Mouse (Mus musculus): ENCODE measurements around the gene Naaa. TPM values are rescaled to one million over a fixed set of nuclear protein-coding genes. Genes with fewer than 3 reads are reported as not detected.

Gene Naaa
- total and polyA plus RNA-seq, 3 experiments = 14.5 to 16.2 (median 15.4) TPM

DNA sequence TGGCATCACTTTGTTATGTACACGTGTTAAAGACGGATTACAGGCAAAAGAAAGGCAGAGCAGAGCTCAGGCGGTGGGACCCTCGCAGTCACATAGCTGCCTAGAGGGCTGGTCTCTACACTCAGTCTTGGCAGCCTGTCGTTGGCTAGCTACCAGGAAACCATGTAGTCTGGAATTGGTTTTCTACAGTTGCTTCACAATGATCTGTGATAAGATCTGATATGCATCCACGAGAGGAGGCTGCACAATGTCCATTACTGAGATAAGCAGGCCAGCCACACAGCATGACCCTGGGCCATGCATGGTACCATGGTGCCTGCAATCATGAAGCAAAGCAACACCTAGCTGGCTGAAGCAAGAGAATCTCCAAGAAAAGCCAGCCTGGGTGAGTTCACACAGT, 9.9 kb upstream of the Naaa start:
- dilution Hi-C loops (cut with MboI; ENCODE audit: extremely low pct_ligation_motif_present, extremely low pct_unique_long_range_greater_than_20kb, low sequenced_read_pairs) = no loop called here
- H3K27ac ChIP-seq (ENCODE audit: insufficient read depth, low read depth) = no peak overlapping the region
- H3K4me3 ChIP-seq (replicated peaks in 1 of 3; ENCODE audit: low read depth in 2 of 3, low read length in 2 of 3, poor library complexity in 1 of 3) = no peak overlapping the region
- H3K4me1 ChIP-seq (ENCODE audit: control insufficient read depth in 1 of 2, insufficient read depth in 2 of 2) = no peaks in the 10 kb centered on the region
- in situ Hi-C loops (cut with MboI; ENCODE audit: low pct_ligation_motif_present, low pct_unique_long_range_greater_than_20kb, low sequenced_read_pairs) = no loop called here
- H3K36me3 ChIP-seq (replicated peaks in 1 of 2; ENCODE audit: control insufficient read depth in 1 of 2, insufficient read depth in 1 of 2, low read length in 1 of 2) = peaks cover 68 to 94% of the 10 kb centered on the region in 2 experiments
- no peaks in the 10 kb centered on the region for H3K27me3 ChIP-seq (replicated peaks)
- H3K9me3 ChIP-seq (replicated peaks; ENCODE audit: low read length) = no peaks in the 10 kb centered on the region
- TF ChIP-seq HCFC1 (IDR thresholded peaks at IDR 0.05; ENCODE audit: low read depth, low read length) (no peak), IRF4 (IDR thresholded peaks at IDR 0.05; ENCODE audit: low read depth, low read length) (no peak), PAX5 (IDR thresholded peaks at IDR 0.05; ENCODE audit: low read length) (no peak), JUN (IDR thresholded peaks at IDR 0.05; ENCODE audit: insufficient read depth, low read depth, low read length) (no peak), USF2 (conservative IDR thresholded peaks at IDR 0.05; ENCODE audit: low read depth, low read length) (no peak)
- H3K9ac ChIP-seq (ENCODE audit: insufficient read depth, low read depth) = no peak overlapping the region
- H3K4me2 ChIP-seq (ENCODE audit: insufficient read depth, low read depth, poor library complexity, severe bottlenecking) = no peak overlapping the region
- no peaks in the 10 kb centered on the region for H3K79me2 ChIP-seq (replicated peaks; ENCODE audit: control insufficient read depth, extremely low read depth, insufficient read depth, poor library complexity, severe bottlenecking)
- DNase-seq (ENCODE audit: extremely low read depth) = no peak

DNA sequence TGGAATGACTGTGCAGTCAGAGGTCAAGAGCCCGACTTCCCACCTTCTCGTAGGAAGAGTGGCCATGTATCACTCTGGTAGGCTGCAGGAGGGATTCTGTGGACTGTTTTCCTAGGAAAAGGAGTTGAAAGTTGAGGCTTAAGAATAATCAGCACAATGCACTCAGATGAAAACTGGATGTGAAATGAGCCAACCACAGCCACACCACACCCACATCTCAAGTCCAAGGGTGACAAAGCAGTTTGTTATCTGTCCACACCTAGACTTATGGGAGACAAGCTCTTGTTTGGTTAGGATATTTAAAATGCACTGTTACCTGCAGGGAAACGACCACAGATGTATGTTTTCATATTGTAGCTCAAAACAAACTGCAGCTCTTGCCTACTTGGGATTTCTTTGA, 5.1 kb upstream of the Naaa start:
- dilution Hi-C loops (cut with MboI; ENCODE audit: extremely low pct_ligation_motif_present, extremely low pct_unique_long_range_greater_than_20kb, low sequenced_read_pairs) = no loop called here
- in situ Hi-C loops (cut with MboI; ENCODE audit: low pct_ligation_motif_present, low pct_unique_long_range_greater_than_20kb, low sequenced_read_pairs) = no loop called here
- H3K4me3 ChIP-seq (replicated peaks in 1 of 3; ENCODE audit: low read depth in 2 of 3, low read length in 2 of 3, poor library complexity in 1 of 3) = no peak overlapping the region
- H3K9me3 ChIP-seq (replicated peaks; ENCODE audit: low read length) = no peaks in the 10 kb centered on the region
- no peak overlapping the region for H3K9ac ChIP-seq (ENCODE audit: insufficient read depth, low read depth)
- no peak overlapping the region for H3K27ac ChIP-seq (ENCODE audit: insufficient read depth, low read depth)
- no peak for TF ChIP-seq KAT2A (IDR thresholded peaks at IDR 0.05; ENCODE audit: insufficient replicate concordance, low read length)
- H3K27me3 ChIP-seq (replicated peaks) = no peaks in the 10 kb centered on the region
- peaks cover 4 to 23% of the 10 kb centered on the region in 2 experiments; a peak in 3 of 4 replicates for H3K4me1 ChIP-seq (ENCODE audit: control insufficient read depth in 1 of 2, insufficient read depth in 2 of 2)
- no peak overlapping the region for H3K4me2 ChIP-seq (ENCODE audit: insufficient read depth, low read depth, poor library complexity, severe bottlenecking)
- DNase-seq (ENCODE audit: extremely low read depth) = peak; percentile 7
- no peaks in the 10 kb centered on the region for H3K79me2 ChIP-seq (replicated peaks; ENCODE audit: control insufficient read depth, extremely low read depth, insufficient read depth, poor library complexity, severe bottlenecking)
- peaks cover 28 to 55% of the 10 kb centered on the region in 2 experiments for H3K36me3 ChIP-seq (replicated peaks in 1 of 2; ENCODE audit: control insufficient read depth in 1 of 2, insufficient read depth in 1 of 2, low read length in 1 of 2)

DNA sequence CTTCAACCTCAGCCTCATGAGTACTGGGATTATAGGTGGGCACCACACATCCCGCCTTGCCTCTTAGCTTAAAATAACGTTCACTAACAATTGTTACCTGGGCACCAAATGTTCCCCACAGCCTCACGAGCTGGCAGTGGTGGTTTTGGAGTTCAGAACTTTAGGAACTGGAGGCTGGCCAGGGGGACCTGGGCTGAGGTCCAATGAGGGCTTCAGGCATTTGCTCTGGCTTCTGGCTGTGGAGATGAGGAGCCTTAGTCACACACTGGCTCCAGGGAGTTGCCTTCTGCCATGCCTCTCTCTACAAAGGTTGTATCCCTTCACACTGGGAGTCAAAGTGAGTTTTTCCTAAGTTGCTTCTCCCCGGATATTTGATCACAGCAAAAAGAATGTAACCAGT, 4.6 kb upstream of the Naaa start:
- DNase-seq (ENCODE audit: extremely low read depth) = no peak
- in situ Hi-C loops (cut with MboI; ENCODE audit: low pct_ligation_motif_present, low pct_unique_long_range_greater_than_20kb, low sequenced_read_pairs) = no loop called here
- H3K36me3 ChIP-seq (replicated peaks in 1 of 2; ENCODE audit: control insufficient read depth in 1 of 2, insufficient read depth in 1 of 2, low read length in 1 of 2) = peaks cover 23 to 49% of the 10 kb centered on the region in 2 experiments
- TF ChIP-seq ZC3H11A (IDR thresholded peaks at IDR 0.05; ENCODE audit: low read depth, low read length) (no peak), ZMIZ1 (IDR thresholded peaks at IDR 0.05; ENCODE audit: low read depth, low read length) (no peak), ZKSCAN1 (IDR thresholded peaks at IDR 0.05; ENCODE audit: borderline replicate concordance, low read depth, low read length) (no peak), JUND (conservative IDR thresholded peaks at IDR 0.05; ENCODE audit: low read depth, low read length) (no peak), UBTF (IDR thresholded peaks at IDR 0.05; ENCODE audit: low read depth, low read length) (no peak), ZNF384 (IDR thresholded peaks at IDR 0.05; ENCODE audit: low read depth, low read length) (no peak), GABPA (IDR thresholded peaks at IDR 0.05; ENCODE audit: insufficient replicate concordance, low read depth, low read length) (no peak), EP300 (IDR thresholded peaks at IDR 0.05; ENCODE audit: low read length) (no peak), HCFC1 (IDR thresholded peaks at IDR 0.05; ENCODE audit: low read depth, low read length) (no peak), SIN3A (IDR thresholded peaks at IDR 0.05; ENCODE audit: low read length) (no peak), KAT2A (IDR thresholded peaks at IDR 0.05; ENCODE audit: insufficient replicate concordance, low read length) (no peak), NRF1 (IDR thresholded peaks at IDR 0.05; ENCODE audit: low read depth, low read length) (no peak), POLR2A (IDR thresholded peaks at IDR 0.05; ENCODE audit: low read depth, low read length) (no peak)
- no peak overlapping the region for H3K27ac ChIP-seq (ENCODE audit: insufficient read depth, low read depth)
- peaks cover 4 to 23% of the 10 kb centered on the region in 2 experiments; a peak in 3 of 4 replicates for H3K4me1 ChIP-seq (ENCODE audit: control insufficient read depth in 1 of 2, insufficient read depth in 2 of 2)
- no peak overlapping the region for H3K9ac ChIP-seq (ENCODE audit: insufficient read depth, low read depth)
- H3K27me3 ChIP-seq (replicated peaks) = no peaks in the 10 kb centered on the region
- no peak overlapping the region for H3K4me3 ChIP-seq (replicated peaks in 1 of 3; ENCODE audit: low read depth in 2 of 3, low read length in 2 of 3, poor library complexity in 1 of 3)
- H3K4me2 ChIP-seq (ENCODE audit: insufficient read depth, low read depth, poor library complexity, severe bottlenecking) = no peak overlapping the region
- H3K79me2 ChIP-seq (replicated peaks; ENCODE audit: control insufficient read depth, extremely low read depth, insufficient read depth, poor library complexity, severe bottlenecking) = no peaks in the 10 kb centered on the region
- dilution Hi-C loops (cut with MboI; ENCODE audit: extremely low pct_ligation_motif_present, extremely low pct_unique_long_range_greater_than_20kb, low sequenced_read_pairs) = no loop called here
- H3K9me3 ChIP-seq (replicated peaks; ENCODE audit: low read length) = no peaks in the 10 kb centered on the region

Data from CH12.LX (cell line).